Mouse (Mus musculus) embryonic facial prominence, embryonic 13.5 days (tissue): ENCODE results near the gene Eif5. TPM values are rescaled to one million over a fixed set of nuclear protein-coding genes. Genes with fewer than 3 reads are reported as not detected.
"Not testable (repeated sequence)": the region's sequence is repeated elsewhere in the genome, so short reads cannot be mapped to it uniquely, and the experiment has no call there.

Source experiments
- ATAC-seq: fragments of 200-750 bp; cut with Nextera tagmentation; 2 replicates; pipeline ENCODE4 v1.8.0; 2017; ENCODE audit warnings: low read depth; ENCODE audit not compliant: insufficient number of reproducible peaks, insufficient read depth, low FRiP score, low TSS enrichment
- H3K27ac ChIP-seq: fragments of 300-500 bp; sonication (generic); 2 replicates; pipeline ENCODE4 v1.5.1; 2015; ENCODE audit warnings: moderate library complexity, mild to moderate bottlenecking, inconsistent platforms
- H3K27me3 ChIP-seq: fragments of 300-500 bp; sonication (generic); 2 replicates; pipeline ENCODE4 v1.6.1; 2015; ENCODE audit warnings: mild to moderate bottlenecking, inconsistent platforms
- H3K36me3 ChIP-seq: fragments of 300-500 bp; sonication (generic); 2 replicates; pipeline ENCODE4 v1.6.1; 2015; ENCODE audit warnings: mild to moderate bottlenecking, inconsistent platforms
- H3K4me1 ChIP-seq: fragments of 300-500 bp; sonication (generic); 2 replicates; pipeline ENCODE4 v1.6.1; 2015; ENCODE audit warnings: inconsistent platforms
- H3K4me2 ChIP-seq: fragments of 300-500 bp; sonication (generic); 2 replicates; pipeline ENCODE4 v1.6.1; 2015; ENCODE audit warnings: moderate library complexity, mild to moderate bottlenecking, inconsistent platforms
- H3K4me3 ChIP-seq: fragments of 300-500 bp; sonication (generic); 2 replicates; pipeline ENCODE4 v1.5.1; 2015; ENCODE audit warnings: mild to moderate bottlenecking, inconsistent platforms
- H3K9ac ChIP-seq: fragments of 300-500 bp; sonication (generic); 2 replicates; pipeline ENCODE4 v1.6.1; 2015; ENCODE audit warnings: mild to moderate bottlenecking, inconsistent platforms
- H3K9me3 ChIP-seq: fragments of 300-500 bp; sonication (generic); 2 replicates; pipeline ENCODE4 v1.6.1; 2016; ENCODE audit warnings: inconsistent platforms
- WGBS: fragments of 180-500 bp; shearing (Covaris S2); methylation state at CpG from one replicate; pipeline ENCODE4 v1.1.7; 2015; ENCODE audit warnings: mixed read lengths; 5-methylcytosine and 5-hydroxymethylcytosine counted together
- polyA plus RNA-seq: library from polyadenylated mRNA; unstranded; fragments of >200 nt; fragmentation: Nextera tagmentation; extraction: Ambion mirVana; gene quantifications from 2 replicates; pipeline ENCODE4 v1.2.1, GENCODE M21; 2015

Gene Eif5
- 507 and 586 TPM in 2 replicates for polyA plus RNA-seq

GRCm38 (mm10) chr12:111537796-111538291 is at the start of gene Eif5:
TSS of gene Eif5 (plus strand) at chr12:111538016.
- H3K4me2 ChIP-seq = peak within 1 kb of the TSS; percentile 84
- under 1% methylated on average over 43 of the region's 47 CpGs for WGBS
- H3K4me3 ChIP-seq = peak within 1 kb of the TSS; percentile 96
- peaks cover 30% of the 10 kb centered on the region for H3K4me1 ChIP-seq
- peak within 1 kb of the TSS; percentile 96 for H3K27ac ChIP-seq
- peak within 1 kb of the TSS; percentile 98 for H3K9ac ChIP-seq
- peaks cover 38% of the 10 kb centered on the region for H3K36me3 ChIP-seq
- no peaks in the 10 kb centered on the region for H3K27me3 ChIP-seq
- no peaks in the 10 kb centered on the region for H3K9me3 ChIP-seq
- ATAC-seq = peak; percentile 98

GRCm38 (mm10) chr12:111489261-111489865 is 48.5 kb upstream of the Eif5 start:
- Histone ChIP-seq H3K9ac (no peak overlapping the region), H3K9me3 (no peaks in the 10 kb centered on the region), H3K27ac (no peak overlapping the region), H3K4me1 (peaks cover 22% of the 10 kb centered on the region), H3K4me3 (no peak overlapping the region), H3K36me3 (no peaks in the 10 kb centered on the region), H3K27me3 (peaks cover 51% of the 10 kb centered on the region), H3K4me2 (no peak overlapping the region)
- 74% methylated on average over 11 of the region's 11 CpGs for WGBS
- no peak for ATAC-seq

- H3K27me3 ChIP-seq = no peaks in the 10 kb centered on the region
- H3K4me3 ChIP-seq = no peak overlapping the region
- no peak for ATAC-seq
- WGBS = 79% methylated on average over 4 of the region's 4 CpGs
- H3K27ac ChIP-seq = no peak overlapping the region
- H3K9me3 ChIP-seq = no peaks in the 10 kb centered on the region
- no peaks in the 10 kb centered on the region for H3K36me3 ChIP-seq
- H3K4me1 ChIP-seq = no peaks in the 10 kb centered on the region
- no peak overlapping the region for H3K9ac ChIP-seq
- H3K4me2 ChIP-seq = no peak overlapping the region
Observed at GRCm38 (mm10) chr12:111494931-111495330, 42.9 kb upstream of the Eif5 start.

- 48% methylated on average over 2 of the region's 2 CpGs for WGBS
- no peak for ATAC-seq
- Histone ChIP-seq H3K9me3 (0 out of 2 replicates have a peak, but pooled peaks cover under 1% of the 10 kb centered on the region), H3K9ac (no peak overlapping the region), H3K36me3 (no peaks in the 10 kb centered on the region), H3K4me3 (no peak overlapping the region), H3K27me3 (no peaks in the 10 kb centered on the region), H3K4me1 (no peaks in the 10 kb centered on the region), H3K27ac (no peak overlapping the region), H3K4me2 (no peak overlapping the region)
Observed at GRCm38 (mm10) chr12:111497076-111497475, 40.7 kb upstream of the Eif5 start.

GRCm38 (mm10) chr12:111499617-111500016 is 38.2 kb upstream of the Eif5 start:
- no peak overlapping the region for H3K4me3 ChIP-seq
- no peaks in the 10 kb centered on the region for H3K27me3 ChIP-seq
- 0 out of 2 replicates have a peak, but pooled peaks cover 9% of the 10 kb centered on the region for H3K9me3 ChIP-seq
- H3K9ac ChIP-seq = no peak overlapping the region
- no peak for ATAC-seq
- no peaks in the 10 kb centered on the region for H3K36me3 ChIP-seq
- no peak overlapping the region for H3K4me2 ChIP-seq
- no peak overlapping the region for H3K27ac ChIP-seq
- 66% methylated on average over 5 of the region's 5 CpGs for WGBS
- H3K4me1 ChIP-seq = no peaks in the 10 kb centered on the region

GRCm38 (mm10) chr12:111500725-111501124 is 37.1 kb upstream of the Eif5 start:
- peak; percentile 18; the same call in 1 of the 2 replicates for ATAC-seq
- Histone ChIP-seq H3K9ac (no peak overlapping the region), H3K4me2 (no peak overlapping the region), H3K4me3 (no peak overlapping the region), H3K9me3 (0 out of 2 replicates have a peak, but pooled peaks cover 9% of the 10 kb centered on the region), H3K27me3 (no peaks in the 10 kb centered on the region), H3K27ac (no peak overlapping the region), H3K4me1 (no peaks in the 10 kb centered on the region), H3K36me3 (no peaks in the 10 kb centered on the region)
- WGBS = 23% methylated on average over 5 of the region's 5 CpGs

GRCm38 (mm10) chr12:111503063-111503567 is 34.7 kb upstream of the Eif5 start:
- no peak for ATAC-seq
- 74% methylated on average over 12 of the region's 12 CpGs for WGBS

GRCm38 (mm10) chr12:111503571-111503970 is 34.2 kb upstream of the Eif5 start:
- H3K36me3 ChIP-seq = no peaks in the 10 kb centered on the region
- WGBS = 67% methylated on average over 5 of the region's 5 CpGs
- H3K27ac ChIP-seq = no peak overlapping the region
- ATAC-seq = no peak
- H3K4me2 ChIP-seq = no peak overlapping the region
- H3K27me3 ChIP-seq = no peaks in the 10 kb centered on the region
- H3K4me3 ChIP-seq = no peak overlapping the region
- H3K4me1 ChIP-seq = no peaks in the 10 kb centered on the region
- 0 out of 2 replicates have a peak, but pooled peaks cover 9% of the 10 kb centered on the region for H3K9me3 ChIP-seq
- no peak overlapping the region for H3K9ac ChIP-seq

More at GRCm38 (mm10) chr12:111503063-111503567, 34.7 kb upstream of the Eif5 start:
- Histone ChIP-seq H3K9me3 (0 out of 2 replicates have a peak, but pooled peaks cover 9% of the 10 kb centered on the region), H3K4me3 (no peak overlapping the region), H3K4me2 (no peak overlapping the region), H3K27me3 (no peaks in the 10 kb centered on the region), H3K9ac (no peak overlapping the region), H3K4me1 (no peaks in the 10 kb centered on the region), H3K36me3 (no peaks in the 10 kb centered on the region), H3K27ac (no peak overlapping the region)

- Histone ChIP-seq H3K9me3 (0 out of 2 replicates have a peak, but pooled peaks cover 9% of the 10 kb centered on the region), H3K27me3 (no peaks in the 10 kb centered on the region), H3K36me3 (no peaks in the 10 kb centered on the region), H3K9ac (peak overlapping the region; percentile 16; the same call in 1 of the 2 replicates), H3K4me2 (peak overlapping the region; percentile 53), H3K4me1 (no peaks in the 10 kb centered on the region), H3K4me3 (peak overlapping the region; percentile 23), H3K27ac (no peak overlapping the region)
- no peak for ATAC-seq
- 4% methylated on average over 12 of the region's 12 CpGs for WGBS
Observed at GRCm38 (mm10) chr12:111504904-111505303, 32.9 kb upstream of the Eif5 start.

GRCm38 (mm10) chr12:111507001-111507400 is 30.8 kb upstream of the Eif5 start:
- WGBS = 66% methylated on average over 5 of the region's 5 CpGs
- no peaks in the 10 kb centered on the region for H3K4me1 ChIP-seq
- no peak overlapping the region for H3K4me2 ChIP-seq
- ATAC-seq = no peak
- H3K9me3 ChIP-seq = 0 out of 2 replicates have a peak, but pooled peaks cover 9% of the 10 kb centered on the region
- H3K36me3 ChIP-seq = no peaks in the 10 kb centered on the region
- H3K9ac ChIP-seq = no peak overlapping the region
- no peaks in the 10 kb centered on the region for H3K27me3 ChIP-seq
- H3K27ac ChIP-seq = no peak overlapping the region
- H3K4me3 ChIP-seq = no peak overlapping the region

- H3K4me1 ChIP-seq = no peaks in the 10 kb centered on the region
- ATAC-seq = no peak
- H3K4me2 ChIP-seq = no peak overlapping the region
- no peaks in the 10 kb centered on the region for H3K36me3 ChIP-seq
- no peak overlapping the region for H3K27ac ChIP-seq
- 83% methylated on average over 10 of the region's 10 CpGs for WGBS
- no peak overlapping the region for H3K4me3 ChIP-seq
- H3K27me3 ChIP-seq = no peaks in the 10 kb centered on the region
- H3K9ac ChIP-seq = no peak overlapping the region
- 0 out of 2 replicates have a peak, but pooled peaks cover under 1% of the 10 kb centered on the region for H3K9me3 ChIP-seq
Observed at GRCm38 (mm10) chr12:111507962-111508361, 29.9 kb upstream of the Eif5 start.

GRCm38 (mm10) chr12:111508438-111508837 is 29.4 kb upstream of the Eif5 start:
- H3K4me3 ChIP-seq, H3K9ac ChIP-seq, H3K27me3 ChIP-seq, H3K9me3 ChIP-seq, H3K4me2 ChIP-seq, ATAC-seq, H3K27ac ChIP-seq, H3K36me3 ChIP-seq, H3K4me1 ChIP-seq: not testable (repeated sequence)
- WGBS = 84% methylated on average over 3 of the region's 3 CpGs
